Mouse (Mus musculus) small intestine, adult 10 weeks (tissue): ENCODE measurements around the gene Eps8l1. TPM values are rescaled to one million over a fixed set of nuclear protein-coding genes. Genes with fewer than 3 reads are reported as not detected.

Experiments
- polyA plus RNA-seq: library from polyadenylated mRNA; stranded (reverse); fragments of 350-450 nt; fragmentation: Illumina TruSeq; extraction: RNeasy Lipid Tissue Mini Kit (QIAGEN cat#74804); gene quantifications from one replicate; pipeline ENCODE4 v1.2.3, GENCODE M21; 2014; ENCODE audit warnings: low replicate concordance

Gene Eps8l1
- 0.11 TPM for polyA plus RNA-seq

GRCm38 (mm10) chr7:4460576-4461434 lies at the start of gene Eps8l1:
TSS of gene Eps8l1 (plus strand) at chr7:4460674.

GRCm38 (mm10) chr7:4445216-4445791 lies 15.2 kb upstream of the Eps8l1 start, which contains the start of gene Rdh13:
TSS of gene Rdh13 (minus strand) at chr7:4445649.

GRCm38 (mm10) chr7:4501558-4502397 lies 41.3 kb downstream of the Eps8l1 start, which contains the start of gene Ppp1r12c:
TSS of gene Ppp1r12c (minus strand) at chr7:4501680.

GRCm38 (mm10) chr7:4516332-4517050 lies 56.0 kb downstream of the Eps8l1 start, which contains the start of gene Tnnt1:
TSS of gene Tnnt1 (minus strand) at chr7:4516382.

GRCm38 (mm10) chr7:4524212-4524922 lies 63.9 kb downstream of the Eps8l1 start, which contains the start of gene Tnni3:
TSS of gene Tnni3 (minus strand) at chr7:4524229.

Other genes starting within 250 kb of the Eps8l1 start
- 9.0 TPM for gene Lilra5, start 222.9 kb upstream of the Eps8l1 start, polyA plus RNA-seq
- 0.89 TPM for gene Ncr1, start 123.0 kb upstream of the Eps8l1 start, polyA plus RNA-seq
- gene Gp6, start 62.9 kb upstream of the Eps8l1 start, polyA plus RNA-seq: 0.52 TPM
- gene Rdh13, start 15.0 kb upstream of the Eps8l1 start, polyA plus RNA-seq: 7.0 TPM
- 4.6 TPM for gene Ppp1r12c, start 41.0 kb downstream of the Eps8l1 start, polyA plus RNA-seq
- gene Tnnt1, start 55.7 kb downstream of the Eps8l1 start, polyA plus RNA-seq: 0.85 TPM
- not detected for gene Tnni3, start 63.6 kb downstream of the Eps8l1 start, polyA plus RNA-seq
- gene Dnaaf3, start 71.8 kb downstream of the Eps8l1 start, polyA plus RNA-seq: not detected
- 1.1 TPM for gene Syt5, start 86.9 kb downstream of the Eps8l1 start, polyA plus RNA-seq
- 19.6 TPM for gene Ptprh, start 143.4 kb downstream of the Eps8l1 start, polyA plus RNA-seq
- 28.1 TPM for gene Tmem86b, start 170.7 kb downstream of the Eps8l1 start, polyA plus RNA-seq
- gene Ppp6r1, start 198.3 kb downstream of the Eps8l1 start, polyA plus RNA-seq: 11.5 TPM
- not detected for gene Hspbp1, start 224.4 kb downstream of the Eps8l1 start, polyA plus RNA-seq
- not detected for gene Brsk1, start 229.9 kb downstream of the Eps8l1 start, polyA plus RNA-seq